Mouse (Mus musculus) urinary bladder, postnatal 10 days (tissue): Measurements from ENCODE around the gene Plekho1.
"Not testable (repeated sequence)": the region's sequence is repeated elsewhere in the genome, so short reads cannot be mapped to it uniquely, and the experiment has no call there.

Source experiments
- DNase-seq: peaks from one replicate; pipeline ENCODE4 v3.0.0; 2022; ENCODE audit warnings: low spot score

Gene Plekho1

GRCm38 (mm10) chr3:95995802-95996428 is at the start of gene Plekho1:
TSS of gene Plekho1 (minus strand) at chr3:95996001.
- DNase-seq, result no peak

- not testable (repeated sequence) for DNase-seq
Observed at GRCm38 (mm10) chr3:96044559-96044958, 48.8 kb upstream of the Plekho1 start.

- no peak for DNase-seq
Observed at GRCm38 (mm10) chr3:96043104-96043503, 47.3 kb upstream of the Plekho1 start.

- no peak for DNase-seq
Observed at GRCm38 (mm10) chr3:96041079-96041478, 45.3 kb upstream of the Plekho1 start.

GRCm38 (mm10) chr3:96040663-96041006 is 44.8 kb upstream of the Plekho1 start:
- DNase-seq, result no peak

GRCm38 (mm10) chr3:96039857-96040662 is 44.3 kb upstream of the Plekho1 start:
- DNase-seq, result no peak

GRCm38 (mm10) chr3:96038851-96039250 is 43.0 kb upstream of the Plekho1 start:
- DNase-seq, result no peak

GRCm38 (mm10) chr3:96038156-96038555 is 42.4 kb upstream of the Plekho1 start:
- no peak for DNase-seq

GRCm38 (mm10) chr3:96036796-96037195 is 41.0 kb upstream of the Plekho1 start:
- no peak for DNase-seq

GRCm38 (mm10) chr3:96033046-96033445 is 37.2 kb upstream of the Plekho1 start:
- no peak for DNase-seq

- DNase-seq, result no peak
Observed at GRCm38 (mm10) chr3:96032652-96033017, 36.8 kb upstream of the Plekho1 start.

GRCm38 (mm10) chr3:96031991-96032651 is 36.3 kb upstream of the Plekho1 start:
- DNase-seq, result no peak

GRCm38 (mm10) chr3:96029766-96030165 is 34.0 kb upstream of the Plekho1 start:
- DNase-seq, result no peak

GRCm38 (mm10) chr3:96029336-96029735 is 33.5 kb upstream of the Plekho1 start:
- DNase-seq, result no peak

GRCm38 (mm10) chr3:96027875-96028274 is 32.1 kb upstream of the Plekho1 start:
- no peak for DNase-seq

GRCm38 (mm10) chr3:96027145-96027544 is 31.3 kb upstream of the Plekho1 start:
- no peak for DNase-seq

- DNase-seq, result no peak
Observed at GRCm38 (mm10) chr3:96021421-96022128, 25.8 kb upstream of the Plekho1 start.

- no peak for DNase-seq
Observed at GRCm38 (mm10) chr3:96020735-96021134, 24.9 kb upstream of the Plekho1 start.

- no peak for DNase-seq
Observed at GRCm38 (mm10) chr3:96017461-96017860, 21.7 kb upstream of the Plekho1 start.

- no peak for DNase-seq
Observed at GRCm38 (mm10) chr3:96016257-96016889, 20.6 kb upstream of the Plekho1 start.

- DNase-seq, result no peak
Observed at GRCm38 (mm10) chr3:96015681-96016080, 19.9 kb upstream of the Plekho1 start.

GRCm38 (mm10) chr3:96012805-96013204 is 17.0 kb upstream of the Plekho1 start:
- no peak for DNase-seq
